Mouse (Mus musculus) right cerebral cortex, postnatal 14 days (tissue): Measurements from ENCODE around the gene Tnik.

Source experiments
- DNase-seq: peaks from one replicate; pipeline ENCODE4 v3.0.0; 2022

Gene Tnik

GRCm38 (mm10) chr3:28643252-28643947 lies 380.4 kb downstream of the Tnik start:
- DNase-seq, result no peak

- DNase-seq, result no peak
These were observed 389.6 kb downstream of the Tnik start for GRCm38 (mm10) chr3:28652574-28652973.

GRCm38 (mm10) chr3:28653043-28653442 lies 390.0 kb downstream of the Tnik start:
- DNase-seq, result no peak

DNA sequence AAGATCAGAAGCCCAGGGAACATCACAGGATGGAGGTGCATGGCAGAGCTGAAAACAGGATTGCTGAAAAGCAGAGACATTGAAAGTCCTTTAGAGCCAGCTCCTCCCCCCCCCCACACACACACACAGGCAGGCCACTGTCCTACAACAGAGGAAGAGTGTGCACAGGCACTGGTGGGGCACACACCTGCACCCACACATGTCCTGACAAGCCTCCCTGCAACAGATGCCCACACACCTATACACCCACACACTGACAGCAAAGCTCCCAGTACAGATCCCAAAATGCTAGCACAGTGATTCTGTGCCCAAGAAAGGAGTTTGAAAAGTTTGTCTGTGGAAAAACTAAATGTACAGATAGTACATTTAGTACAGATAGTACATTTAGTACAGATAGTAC lies 391.7 kb downstream of the Tnik start:
- DNase-seq, result no peak

DNA sequence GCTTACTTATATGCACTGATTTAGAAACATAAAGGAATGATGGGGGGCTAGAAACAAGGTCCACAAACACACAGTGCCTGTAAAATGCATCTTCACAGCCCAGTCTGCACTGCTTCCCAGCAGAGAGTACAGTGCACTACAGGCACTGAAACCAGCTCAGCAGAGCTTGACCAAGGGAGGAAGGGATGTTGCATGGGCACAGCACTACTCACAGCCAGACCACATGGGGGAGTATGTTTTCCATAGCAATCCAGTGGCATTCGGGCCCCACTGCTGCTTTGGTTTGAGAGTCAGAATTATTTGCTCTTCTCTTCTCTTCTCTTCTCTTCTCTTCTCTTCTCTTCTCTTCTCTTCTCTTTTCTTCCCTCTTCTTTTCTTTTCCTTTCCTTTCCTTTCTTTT lies 395.3 kb downstream of the Tnik start:
- DNase-seq, result no peak

- no peak for DNase-seq
These were observed 417.8 kb downstream of the Tnik start for GRCm38 (mm10) chr3:28680851-28681250.

- DNase-seq, result no peak
These were observed 418.9 kb downstream of the Tnik start for GRCm38 (mm10) chr3:28681866-28682265.

GRCm38 (mm10) chr3:28682411-28682810 lies 419.4 kb downstream of the Tnik start:
- no peak for DNase-seq

- no peak for DNase-seq
These were observed 422.5 kb downstream of the Tnik start for GRCm38 (mm10) chr3:28685510-28685909.

- no peak for DNase-seq
These were observed 431.8 kb downstream of the Tnik start for GRCm38 (mm10) chr3:28694811-28695210.

- no peak for DNase-seq
These were observed 432.6 kb downstream of the Tnik start for GRCm38 (mm10) chr3:28695608-28696007.

- no peak for DNase-seq
These were observed 433.1 kb downstream of the Tnik start for GRCm38 (mm10) chr3:28696162-28696561.

DNA sequence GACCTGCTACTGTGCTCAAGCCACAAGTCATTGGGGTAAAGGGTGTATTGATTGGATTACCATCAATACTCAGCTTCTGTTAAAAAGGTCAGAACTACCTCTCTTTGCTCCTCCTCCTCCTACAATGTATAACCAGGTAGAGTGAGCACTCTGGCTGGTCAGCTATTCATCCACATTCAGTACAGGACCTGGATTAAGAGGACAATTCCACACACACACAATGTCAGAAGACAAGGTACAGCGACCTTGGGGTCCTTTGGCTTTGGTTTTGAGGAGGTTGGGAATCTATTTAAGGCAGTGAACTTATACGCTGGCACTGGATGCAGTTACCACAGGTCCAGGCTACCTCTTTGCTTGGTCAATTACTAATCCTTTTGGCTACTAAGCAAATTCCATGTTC lies 434.8 kb downstream of the Tnik start, which contains the start of gene Slc2a2:
TSS of gene Slc2a2 (plus strand) at position 107 of the 400 bp plus-strand sequence.
- DNase-seq, result no peak

DNA sequence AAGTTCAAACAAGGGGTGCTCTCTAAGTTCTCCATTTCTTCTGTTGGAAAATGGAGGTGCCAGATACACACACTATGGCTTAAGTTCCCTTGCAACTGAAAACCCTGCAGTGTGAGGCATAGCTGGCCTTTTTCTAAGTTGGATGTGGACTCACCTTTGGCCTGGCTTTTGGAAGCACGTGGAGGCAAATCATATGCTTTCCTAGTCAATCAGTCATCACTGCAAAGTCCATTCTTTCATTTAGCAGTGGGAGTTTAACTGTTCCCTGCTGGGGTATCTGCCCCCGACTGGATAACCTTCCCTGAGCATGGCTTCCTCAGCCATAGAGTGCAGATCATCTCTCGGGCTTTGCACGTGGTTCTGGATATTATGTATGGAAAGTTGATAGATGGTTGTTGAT lies 436.6 kb downstream of the Tnik start:
- DNase-seq, result no peak

- DNase-seq, result no peak
These were observed 442.6 kb downstream of the Tnik start for GRCm38 (mm10) chr3:28705522-28706137.

DNA sequence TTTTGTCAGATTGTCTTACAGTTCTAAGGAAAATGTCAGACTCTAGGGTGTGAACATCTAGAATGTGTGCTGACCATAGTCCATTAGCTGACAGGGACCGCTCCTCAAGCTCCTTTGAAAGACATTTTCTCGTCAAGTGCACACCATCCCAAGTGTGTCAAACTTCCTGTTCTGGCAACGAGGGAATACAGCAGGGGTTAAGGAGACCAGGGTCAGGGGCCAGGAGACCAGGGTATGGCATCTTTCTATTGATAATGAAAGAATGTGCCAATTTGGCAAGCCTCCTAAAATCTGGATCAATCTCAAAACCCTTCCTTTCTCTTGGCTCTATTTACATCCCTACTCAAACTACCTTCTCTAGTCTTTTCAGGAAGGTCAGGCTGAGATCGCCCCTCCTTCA lies 443.7 kb downstream of the Tnik start:
- DNase-seq, result no peak

DNA sequence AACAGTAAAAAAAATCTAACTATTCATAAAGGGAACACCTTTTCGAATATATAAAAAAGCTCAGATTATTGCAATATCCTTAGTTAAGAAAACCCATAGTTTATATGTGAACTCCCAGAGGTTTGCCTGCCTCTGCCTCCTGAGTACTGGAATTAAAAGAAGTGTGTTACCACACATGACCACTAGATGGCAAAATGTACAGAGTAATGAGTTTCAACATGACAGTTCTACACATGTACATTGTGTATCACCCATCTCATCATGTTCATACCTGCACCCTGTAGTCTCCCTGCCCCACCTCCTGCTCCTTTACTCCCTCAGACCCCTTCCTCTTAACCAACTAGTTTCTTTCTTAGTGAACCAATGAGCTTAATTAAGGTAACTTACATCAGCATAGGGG lies 446.7 kb downstream of the Tnik start:
- no peak for DNase-seq

- DNase-seq, result no peak
These were observed 451.1 kb downstream of the Tnik start for GRCm38 (mm10) chr3:28713913-28714698.

DNA sequence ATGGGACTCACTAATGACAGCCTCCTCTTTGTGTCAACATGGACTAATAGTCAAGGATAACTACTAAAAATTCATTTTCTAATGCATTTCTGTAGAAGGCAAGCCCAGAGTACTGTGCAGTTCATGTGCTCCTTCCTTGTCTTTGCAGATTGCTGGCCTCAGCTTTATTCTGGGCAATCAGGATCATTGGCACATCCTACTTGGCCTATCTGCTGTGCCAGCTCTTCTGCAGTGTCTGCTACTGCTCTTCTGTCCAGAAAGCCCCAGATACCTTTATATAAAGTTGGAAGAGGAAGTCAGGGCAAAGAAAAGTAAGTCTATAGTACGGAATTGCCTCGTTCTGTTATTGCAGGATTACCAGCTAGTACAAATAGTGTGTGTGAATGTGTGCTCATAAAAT lies 455.5 kb downstream of the Tnik start:
- no peak for DNase-seq

DNA sequence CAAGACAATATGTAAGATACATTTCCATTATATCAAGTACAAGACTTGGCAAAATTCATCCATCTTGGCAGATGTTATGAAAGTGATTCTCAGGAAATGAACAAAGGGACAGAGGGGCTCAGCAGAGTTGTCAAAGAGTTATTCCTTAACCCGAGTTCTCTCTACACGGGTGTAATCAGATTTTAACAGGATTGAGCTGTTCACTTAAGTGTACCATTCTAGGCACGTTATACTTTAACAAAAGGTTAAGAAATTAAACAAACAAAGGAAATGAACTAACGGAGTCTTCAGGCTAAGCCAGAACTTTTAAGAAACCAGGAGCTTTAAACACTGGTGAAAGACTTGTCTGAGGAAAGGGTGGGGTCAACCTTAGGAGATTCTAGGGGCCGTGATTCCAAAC lies 458.2 kb downstream of the Tnik start:
- DNase-seq, result no peak

DNA sequence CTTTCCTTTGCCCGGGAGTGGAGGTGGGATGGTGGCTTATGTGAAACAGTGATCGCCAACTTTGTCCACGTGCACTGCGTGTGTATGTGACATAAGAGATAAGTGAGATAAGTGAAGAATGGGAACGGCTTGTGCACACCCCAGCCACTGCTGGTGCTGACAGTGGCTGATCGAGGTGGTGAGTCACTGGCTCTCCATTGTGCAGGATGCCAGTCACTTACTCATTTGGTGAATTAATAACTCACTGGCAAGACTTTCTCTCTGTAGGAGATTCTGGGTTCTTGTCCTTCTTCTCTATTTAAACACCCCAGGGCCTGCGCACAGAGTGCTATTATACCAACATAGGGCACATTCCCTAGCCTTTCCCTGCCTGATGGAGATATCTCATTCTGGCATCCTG lies 458.8 kb downstream of the Tnik start:
- DNase-seq, result no peak

- DNase-seq, result no peak
These were observed 459.5 kb downstream of the Tnik start for GRCm38 (mm10) chr3:28722531-28722930.

DNA sequence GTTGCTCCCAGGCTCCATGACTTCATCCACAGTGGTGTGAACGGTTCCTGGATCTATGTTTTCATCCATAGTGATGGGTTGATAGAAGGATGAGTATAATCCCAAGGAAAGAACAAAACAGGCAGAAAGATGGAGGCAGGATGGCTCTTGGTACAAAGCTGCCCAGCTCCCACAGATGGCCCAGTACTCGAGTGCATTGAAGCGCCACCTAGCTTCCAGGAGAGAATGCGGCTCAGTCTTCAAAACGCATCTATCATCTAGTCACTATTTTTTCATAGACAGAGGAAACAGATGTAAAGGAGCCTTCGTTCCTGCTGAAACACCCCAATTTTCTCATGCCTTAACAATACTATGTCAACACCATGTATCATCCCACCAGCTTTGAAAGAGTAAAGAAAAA lies 460.5 kb downstream of the Tnik start:
- no peak for DNase-seq

GRCm38 (mm10) chr3:28725203-28725602 lies 462.2 kb downstream of the Tnik start:
- no peak for DNase-seq
